Mouse (Mus musculus) erythroblast, embryonic 14.5 days (primary cell): ENCODE measurements at regions not wholly inside any gene's neighbourhood (a gene's known extent, or its start where the extent isn't known, plus 50 kb on each side); places are given as distances from the start of the nearest gene placed in this dataset.

Experiments used
- GATA1 ChIP-seq: IDR thresholded peaks from 2 replicates; pipeline ENCODE4 v1.6.1; 2012; ENCODE audit warnings: low read length, inconsistent platforms, mixed read lengths
- TAL1 ChIP-seq: IDR thresholded peaks from 3 replicates; pipeline ENCODE4 v1.6.1; 2012; ENCODE audit warnings: low read length, inconsistent platforms, mixed read lengths

GRCm38 (mm10) chrX:77424792-77425727 is 85.8 kb upstream of the Tbl1x start:
- no peak for TF ChIP-seq GATA1
- no peak for TF ChIP-seq TAL1
